Mouse (Mus musculus): Measurements from ENCODE around the gene Kif17.

GRCm38 (mm10) chr4:138313795-138314194, 63.6 kb downstream of the Kif17 start:
- TF ChIP-seq FLI1 (IDR thresholded peaks at IDR 0.05; ENCODE audit: low read length) = no peak
- TF ChIP-seq GATA1 (IDR thresholded peaks at IDR 0.05; ENCODE audit: borderline replicate concordance, low read length) = no peak

Measured in megakaryocyte, embryonic 14.5 days (primary cell).